Mouse (Mus musculus) embryonic facial prominence, embryonic 11.5 days (tissue): ENCODE data around the gene Epb41l1. TPM values are rescaled to one million over a fixed set of nuclear protein-coding genes. Genes with fewer than 3 reads are reported as not detected.

Source experiments
- ATAC-seq: fragments of 200-750 bp; cut with Nextera tagmentation; replicated peaks from 2 replicates; pipeline ENCODE4 v1.8.0; 2017; ENCODE audit warnings: low read depth; ENCODE audit not compliant: insufficient number of reproducible peaks, low FRiP score, low TSS enrichment
- DNase-seq: peaks from one replicate; pipeline ENCODE4 v3.0.0-alpha.2; 2015; ENCODE audit warnings: low spot score
- H3K27ac ChIP-seq: fragments of 300-500 bp; sonication (generic); replicated peaks from 2 replicates; pipeline ENCODE4 v1.5.1; 2014; ENCODE audit warnings: mild to moderate bottlenecking, low read depth, low read length, control low read depth
- H3K27me3 ChIP-seq: fragments of 300-500 bp; sonication (generic); 2 replicates; pipeline ENCODE4 v1.6.1; 2014; ENCODE audit warnings: mild to moderate bottlenecking, low read length, moderate library complexity, mixed read lengths; ENCODE audit not compliant: control insufficient read depth, insufficient read depth
- H3K36me3 ChIP-seq: fragments of 300-500 bp; sonication (generic); replicated peaks from 2 replicates; pipeline ENCODE4 v1.6.1; 2014; ENCODE audit warnings: low read depth, mild to moderate bottlenecking, low read length, moderate library complexity, mixed read lengths; ENCODE audit not compliant: control insufficient read depth, insufficient read depth
- H3K4me1 ChIP-seq: fragments of 300-500 bp; sonication (generic); 2 replicates; pipeline ENCODE4 v1.6.1; 2014; ENCODE audit warnings: low read length, mixed read lengths; ENCODE audit not compliant: control insufficient read depth, insufficient read depth
- H3K4me2 ChIP-seq: fragments of 300-500 bp; sonication (generic); 2 replicates; pipeline ENCODE4 v1.6.1; 2014; ENCODE audit warnings: low read depth, mild to moderate bottlenecking, control low read depth, low read length, moderate library complexity
- H3K4me3 ChIP-seq: fragments of 300-500 bp; sonication (generic); 2 replicates; pipeline ENCODE4 v1.5.1; 2014; ENCODE audit warnings: low read depth, low read length, control low read depth
- H3K9ac ChIP-seq: fragments of 300-500 bp; sonication (generic); replicated peaks from 2 replicates; pipeline ENCODE4 v1.6.1; 2014; ENCODE audit warnings: mild to moderate bottlenecking, control low read depth, low read length
- H3K9me3 ChIP-seq: fragments of 300-500 bp; sonication (generic); replicated peaks from 2 replicates; pipeline ENCODE4 v1.6.1; 2016; ENCODE audit warnings: mild to moderate bottlenecking, low read length, inconsistent platforms, mixed read lengths; ENCODE audit not compliant: control insufficient read depth
- WGBS: fragments of 180-500 bp; shearing (Covaris S2); extraction: QIAGEN DNeasy Blood & Tissue Kit; methylation state at CpG from one replicate; pipeline ENCODE4 v1.1.7; 2014; 5-methylcytosine and 5-hydroxymethylcytosine counted together
- polyA plus RNA-seq: library from polyadenylated mRNA; unstranded; fragments of >200 nt; fragmentation: Nextera tagmentation; extraction: Ambion mirVana; gene quantifications from 2 replicates; pipeline ENCODE4 v1.2.1, GENCODE M21; 2014

Epb41l1 gene
- polyA plus RNA-seq, 1 experiment from 2014 or later = 3.3 TPM

DNA sequence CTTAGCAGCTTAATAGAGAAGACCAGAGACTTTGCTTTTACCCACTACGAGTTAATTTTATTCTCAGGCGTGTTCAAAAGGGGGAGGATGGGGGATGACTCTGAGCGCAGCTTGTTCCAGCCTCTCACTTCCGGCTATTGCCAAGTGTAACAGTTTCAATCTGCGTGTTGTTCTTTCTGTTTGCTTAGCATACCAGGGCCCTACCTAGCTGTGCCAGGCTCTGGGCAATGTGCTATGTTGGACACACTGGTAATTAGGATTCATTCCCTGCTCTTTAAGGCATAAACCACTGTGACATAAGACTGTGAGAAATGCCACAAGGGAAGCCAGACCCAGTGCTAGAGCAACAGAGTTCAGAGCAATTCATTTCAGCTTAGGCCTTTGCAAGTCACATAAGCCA is 142.8 kb downstream of the Epb41l1 start:
- H3K36me3 ChIP-seq = no peaks in the 10 kb centered on the region; the same call in 1 of the 2 replicates
- ATAC-seq = no peak

DNA sequence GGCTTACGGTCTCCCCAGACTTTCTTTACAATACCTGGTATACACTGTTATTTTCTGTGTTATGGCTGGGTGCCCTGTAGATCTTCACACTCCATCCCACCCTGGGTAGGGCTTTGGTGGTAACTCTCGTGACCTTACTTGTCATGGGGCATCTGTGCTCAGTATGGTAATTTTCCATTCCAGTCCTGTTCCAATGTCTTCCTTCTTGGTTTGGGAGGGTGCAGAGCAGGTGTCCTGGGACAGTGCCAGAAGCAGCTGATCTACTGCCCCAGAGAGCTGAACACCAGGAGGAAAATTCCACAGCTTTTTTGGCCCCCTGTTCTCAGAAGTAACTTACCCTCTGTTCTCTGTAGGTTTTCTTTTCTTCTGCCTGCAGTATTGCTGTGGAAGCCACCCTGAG is 145.8 kb downstream of the Epb41l1 start:
- H3K9ac ChIP-seq = no peak overlapping the region
- DNase-seq (no peak), ATAC-seq (no peak)
- H3K27me3 ChIP-seq = no peaks in the 10 kb centered on the region
- H3K4me3 ChIP-seq = no peak overlapping the region
- H3K36me3 ChIP-seq = no peaks in the 10 kb centered on the region; the same call in 1 of the 2 replicates
- WGBS = 91% methylated on average over 2 of the region's 2 CpGs
- H3K27ac ChIP-seq = no peak overlapping the region
- no peaks in the 10 kb centered on the region for H3K4me1 ChIP-seq
- H3K4me2 ChIP-seq = no peak overlapping the region
- no peaks in the 10 kb centered on the region for H3K9me3 ChIP-seq

More for the DNA sequence above, 142.8 kb downstream of the Epb41l1 start:
- no peak overlapping the region for H3K9ac ChIP-seq
- H3K4me3 ChIP-seq = no peak overlapping the region
- H3K4me1 ChIP-seq = no peaks in the 10 kb centered on the region
- DNase-seq = no peak
- H3K27ac ChIP-seq = no peak overlapping the region
- no peaks in the 10 kb centered on the region for H3K9me3 ChIP-seq
- no peak overlapping the region for H3K4me2 ChIP-seq
- H3K27me3 ChIP-seq = no peaks in the 10 kb centered on the region
- 93% methylated on average over 5 of the region's 5 CpGs for WGBS

DNA sequence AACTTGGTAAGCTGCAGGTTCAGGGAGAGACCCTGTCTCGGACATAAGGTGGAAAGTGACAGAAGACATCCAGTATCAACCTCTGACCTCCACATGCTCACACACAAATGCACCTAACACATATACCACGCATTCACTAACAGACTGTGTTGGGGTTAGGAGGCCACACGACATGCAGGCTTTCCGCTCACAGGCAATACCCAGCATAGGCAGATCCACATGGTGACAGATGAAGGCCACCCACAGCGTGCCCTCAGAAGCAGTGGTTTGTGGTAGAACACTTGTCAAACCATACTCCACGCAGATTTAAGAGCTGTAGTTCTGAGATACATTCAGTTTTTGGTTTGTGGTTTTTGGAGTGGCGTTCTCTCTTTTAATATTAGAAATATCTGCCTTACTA is 147.9 kb downstream of the Epb41l1 start:
- ATAC-seq = no peak
- no peaks in the 10 kb centered on the region for H3K27me3 ChIP-seq
- no peak overlapping the region for H3K4me3 ChIP-seq
- H3K36me3 ChIP-seq = no peaks in the 10 kb centered on the region; the same call in 1 of the 2 replicates
- H3K9ac ChIP-seq = no peak overlapping the region
- H3K4me2 ChIP-seq = no peak overlapping the region
- H3K27ac ChIP-seq = no peak overlapping the region
- no peak for DNase-seq
- no peaks in the 10 kb centered on the region for H3K4me1 ChIP-seq
- H3K9me3 ChIP-seq = no peaks in the 10 kb centered on the region
- 90% methylated on average over 7 of the region's 7 CpGs for WGBS

DNA sequence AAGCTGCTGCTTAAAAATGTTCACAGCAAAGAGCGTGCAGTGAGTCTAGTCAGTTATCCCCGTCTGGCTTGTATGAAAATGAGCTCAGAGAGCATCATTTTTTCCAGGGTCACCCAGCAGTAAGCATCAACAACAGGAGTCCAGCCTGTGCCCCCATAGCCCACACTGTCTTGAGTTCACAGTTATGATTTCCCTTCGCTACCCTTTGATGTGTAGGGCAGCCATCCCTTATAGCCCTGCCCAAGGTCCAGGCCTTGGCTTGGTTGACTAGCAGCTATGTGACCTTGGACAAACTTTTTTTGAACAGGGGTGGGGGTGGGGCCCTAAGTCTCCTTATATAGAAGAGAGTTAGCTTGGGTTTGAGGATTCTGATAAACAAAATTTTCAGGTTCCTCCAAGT is 148.6 kb downstream of the Epb41l1 start:
- Histone ChIP-seq H3K27me3 (no peaks in the 10 kb centered on the region), H3K36me3 (no peaks in the 10 kb centered on the region; the same call in 1 of the 2 replicates), H3K27ac (no peak overlapping the region), H3K9me3 (no peaks in the 10 kb centered on the region), H3K4me3 (no peak overlapping the region), H3K9ac (no peak overlapping the region), H3K4me1 (no peaks in the 10 kb centered on the region), H3K4me2 (no peak overlapping the region)
- WGBS = 85% methylated on average over 3 of the region's 3 CpGs
- DNase-seq (no peak), ATAC-seq (no peak)

DNA sequence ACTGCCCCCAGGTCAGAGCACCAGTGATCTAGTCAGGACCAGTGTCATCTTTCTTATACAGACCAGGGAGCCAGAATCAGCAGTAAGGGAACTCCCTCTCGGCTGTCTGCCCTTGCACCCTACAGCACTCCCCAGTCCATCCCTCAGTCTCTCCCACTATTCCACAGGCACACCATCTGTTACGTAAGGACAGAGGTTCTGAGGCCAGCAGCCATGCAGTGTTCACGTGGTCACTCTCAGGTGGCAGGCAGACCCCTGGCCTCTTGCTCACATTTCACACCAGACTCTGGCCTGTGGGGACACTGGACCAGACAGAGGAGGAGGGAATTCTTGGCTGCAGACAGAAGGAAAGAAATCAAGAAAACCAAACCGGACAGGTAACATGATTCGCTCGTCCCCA is 150.8 kb downstream of the Epb41l1 start:
- Histone ChIP-seq H3K9me3 (no peaks in the 10 kb centered on the region), H3K27me3 (no peaks in the 10 kb centered on the region), H3K36me3 (no peaks in the 10 kb centered on the region; the same call in 1 of the 2 replicates), H3K4me1 (no peaks in the 10 kb centered on the region), H3K27ac (no peak overlapping the region), H3K9ac (no peak overlapping the region), H3K4me2 (no peak overlapping the region), H3K4me3 (no peak overlapping the region)
- DNase-seq = no peak
- no peak for ATAC-seq
- 70% methylated on average over 6 of the region's 6 CpGs for WGBS

DNA sequence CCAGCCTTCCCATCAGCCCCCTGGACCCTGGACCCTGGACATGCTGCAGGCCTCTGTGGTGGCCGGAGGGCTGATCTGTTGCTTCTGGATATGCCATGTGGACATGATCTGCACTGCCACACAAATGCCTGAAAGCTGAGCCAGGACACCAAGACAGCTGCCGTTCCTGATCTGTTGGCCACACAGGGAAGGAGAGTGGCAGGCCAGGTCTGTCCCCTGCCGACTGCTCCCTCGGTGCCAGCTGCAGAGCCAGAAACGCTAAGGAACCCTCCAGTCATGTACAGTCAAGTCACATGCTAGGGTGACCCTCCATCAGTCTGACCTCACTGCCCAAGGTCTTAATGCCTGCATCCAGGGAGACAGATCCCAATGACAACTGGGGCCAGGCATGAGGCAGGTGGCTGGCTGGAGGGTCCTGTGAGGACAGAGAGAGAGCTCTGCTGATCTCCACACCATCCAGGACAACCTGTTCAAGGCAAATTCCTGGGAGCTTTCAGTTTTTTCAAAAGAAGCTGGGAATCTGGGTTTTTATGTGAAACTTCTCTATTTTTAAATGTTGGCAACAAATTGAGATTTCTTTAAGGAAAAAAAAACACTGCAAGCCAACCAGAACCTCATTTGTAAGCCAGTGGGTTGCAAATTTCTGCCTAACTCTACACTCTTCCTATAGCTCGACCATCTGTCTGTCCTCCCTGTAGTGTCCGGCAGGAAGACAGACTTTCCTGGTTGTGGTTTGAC is 156.3 kb downstream of the Epb41l1 start:
- H3K4me3 ChIP-seq = no peak overlapping the region
- H3K4me2 ChIP-seq = no peak overlapping the region
- no peak overlapping the region for H3K9ac ChIP-seq
- no peaks in the 10 kb centered on the region for H3K9me3 ChIP-seq
- no peak for ATAC-seq
- no peak overlapping the region for H3K27ac ChIP-seq
- no peaks in the 10 kb centered on the region for H3K27me3 ChIP-seq
- 84% methylated on average over 7 of the region's 7 CpGs for WGBS
- no peaks in the 10 kb centered on the region for H3K36me3 ChIP-seq
- H3K4me1 ChIP-seq = no peaks in the 10 kb centered on the region
- DNase-seq = no peak

DNA sequence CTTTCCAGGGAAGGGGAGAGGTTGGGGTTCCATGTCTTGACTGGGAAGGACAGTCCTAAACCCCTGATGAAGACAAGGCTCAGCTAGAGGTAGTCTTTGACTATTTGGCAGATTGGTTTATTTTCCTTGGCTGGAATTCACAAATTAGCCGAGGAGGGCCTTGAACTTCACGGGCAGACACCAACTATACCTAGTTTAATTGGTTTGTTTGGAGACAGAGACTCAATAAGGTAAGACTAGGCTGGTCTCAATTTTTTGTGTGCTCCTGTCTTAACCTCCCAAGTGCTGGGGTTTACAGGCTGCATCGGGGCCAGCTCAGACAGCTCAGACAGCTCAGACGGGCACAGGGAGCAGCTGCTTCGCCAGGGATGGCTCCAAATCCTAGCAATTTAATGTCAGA is 159.8 kb downstream of the Epb41l1 start:
- Histone ChIP-seq H3K4me3 (no peak overlapping the region), H3K36me3 (no peaks in the 10 kb centered on the region), H3K4me2 (no peak overlapping the region), H3K27me3 (no peaks in the 10 kb centered on the region), H3K9ac (no peak overlapping the region), H3K9me3 (no peaks in the 10 kb centered on the region), H3K27ac (no peak overlapping the region), H3K4me1 (no peaks in the 10 kb centered on the region)
- no peak for DNase-seq
- 70% methylated on average over 5 of the region's 5 CpGs for WGBS
- ATAC-seq = no peak

DNA sequence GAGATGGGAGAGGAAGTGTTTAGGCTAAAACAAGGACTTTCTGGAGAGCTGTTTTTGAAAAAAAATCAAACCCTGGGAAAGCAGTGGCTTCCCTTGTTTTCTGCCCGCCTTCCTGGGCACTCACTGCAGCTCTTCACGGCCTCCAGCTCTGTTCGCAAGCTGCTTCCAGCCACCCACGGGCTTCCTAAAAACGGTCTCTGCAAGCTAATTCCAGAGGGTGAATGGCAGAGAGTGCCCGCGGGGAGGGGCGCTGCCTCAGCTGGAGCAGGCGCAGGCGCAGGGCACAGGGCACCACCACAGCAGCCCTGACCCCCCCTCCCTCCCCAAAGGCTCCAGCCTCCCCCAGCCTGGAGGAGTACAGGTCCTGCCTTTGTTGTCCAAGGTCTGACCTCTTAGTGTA is 160.5 kb downstream of the Epb41l1 start:
- no peak overlapping the region for H3K27ac ChIP-seq
- no peak overlapping the region for H3K9ac ChIP-seq
- no peak overlapping the region for H3K4me3 ChIP-seq
- no peaks in the 10 kb centered on the region for H3K27me3 ChIP-seq
- WGBS = 63% methylated on average over 10 of the region's 10 CpGs
- ATAC-seq (no peak), DNase-seq (no peak)
- no peaks in the 10 kb centered on the region for H3K4me1 ChIP-seq
- H3K4me2 ChIP-seq = no peak overlapping the region
- no peaks in the 10 kb centered on the region for H3K36me3 ChIP-seq
- no peaks in the 10 kb centered on the region for H3K9me3 ChIP-seq
